Mouse (Mus musculus) embryonic facial prominence, embryonic 14.5 days (tissue): ENCODE results near the gene Edil3. TPM values are rescaled to one million over a fixed set of nuclear protein-coding genes. Genes with fewer than 3 reads are reported as not detected.

Source experiments
- ATAC-seq: fragments of 200-750 bp; cut with Nextera tagmentation; 2 replicates; pipeline ENCODE4 v1.8.0; 2017; ENCODE audit warnings: low read depth, moderate number of reproducible peaks, moderate TSS enrichment
- DNase-seq: peaks from one replicate; pipeline ENCODE4 v3.0.0-alpha.2; 2015; ENCODE audit warnings: low spot score
- H3K27ac ChIP-seq: fragments of 300-500 bp; sonication (generic); replicated peaks from 2 replicates; pipeline ENCODE4 v1.5.1; 2014; ENCODE audit warnings: low read depth, mild to moderate bottlenecking, low read length, moderate library complexity
- H3K27me3 ChIP-seq: fragments of 300-500 bp; sonication (generic); replicated peaks from 2 replicates; pipeline ENCODE4 v1.6.1; 2014; ENCODE audit warnings: low read length; ENCODE audit not compliant: control insufficient read depth, insufficient read depth
- H3K36me3 ChIP-seq: fragments of 300-500 bp; sonication (generic); 2 replicates; pipeline ENCODE4 v1.6.1; 2014; ENCODE audit warnings: low read length, mixed read lengths; ENCODE audit not compliant: control insufficient read depth, insufficient read depth
- H3K4me1 ChIP-seq: fragments of 300-500 bp; sonication (generic); 2 replicates; pipeline ENCODE4 v1.6.1; 2014; ENCODE audit warnings: antibody characterized with exemption, low read length; ENCODE audit not compliant: control insufficient read depth, insufficient read depth
- H3K4me2 ChIP-seq: fragments of 300-500 bp; sonication (generic); 2 replicates; pipeline ENCODE4 v1.6.1; 2014; ENCODE audit warnings: low read depth, mild to moderate bottlenecking, low read length, moderate library complexity, mixed read lengths
- H3K4me3 ChIP-seq: fragments of 300-500 bp; sonication (generic); 2 replicates; pipeline ENCODE4 v1.5.1; 2014; ENCODE audit warnings: low read depth, mild to moderate bottlenecking, low read length
- H3K9ac ChIP-seq: fragments of 300-500 bp; sonication (generic); 2 replicates; pipeline ENCODE4 v1.6.1; 2014; ENCODE audit warnings: low read depth, mild to moderate bottlenecking, low read length, moderate library complexity, mixed read lengths
- H3K9me3 ChIP-seq: fragments of 300-500 bp; sonication (generic); 2 replicates; pipeline ENCODE4 v1.6.1; 2016; ENCODE audit warnings: low read length; ENCODE audit not compliant: control insufficient read depth
- WGBS: fragments of 180-500 bp; shearing (Covaris S2); extraction: QIAGEN DNeasy Blood & Tissue Kit; methylation state at CpG from one replicate; pipeline ENCODE4 v1.1.7; 2014; 5-methylcytosine and 5-hydroxymethylcytosine counted together
- polyA plus RNA-seq: library from polyadenylated mRNA; unstranded; fragments of >200 nt; fragmentation: Nextera tagmentation; extraction: Ambion mirVana; gene quantifications from 2 replicates; pipeline ENCODE4 v1.2.1, GENCODE M21; 2014

Edil3 gene
- polyA plus RNA-seq, 1 experiment from 2014 or later: 17.4 TPM

DNA sequence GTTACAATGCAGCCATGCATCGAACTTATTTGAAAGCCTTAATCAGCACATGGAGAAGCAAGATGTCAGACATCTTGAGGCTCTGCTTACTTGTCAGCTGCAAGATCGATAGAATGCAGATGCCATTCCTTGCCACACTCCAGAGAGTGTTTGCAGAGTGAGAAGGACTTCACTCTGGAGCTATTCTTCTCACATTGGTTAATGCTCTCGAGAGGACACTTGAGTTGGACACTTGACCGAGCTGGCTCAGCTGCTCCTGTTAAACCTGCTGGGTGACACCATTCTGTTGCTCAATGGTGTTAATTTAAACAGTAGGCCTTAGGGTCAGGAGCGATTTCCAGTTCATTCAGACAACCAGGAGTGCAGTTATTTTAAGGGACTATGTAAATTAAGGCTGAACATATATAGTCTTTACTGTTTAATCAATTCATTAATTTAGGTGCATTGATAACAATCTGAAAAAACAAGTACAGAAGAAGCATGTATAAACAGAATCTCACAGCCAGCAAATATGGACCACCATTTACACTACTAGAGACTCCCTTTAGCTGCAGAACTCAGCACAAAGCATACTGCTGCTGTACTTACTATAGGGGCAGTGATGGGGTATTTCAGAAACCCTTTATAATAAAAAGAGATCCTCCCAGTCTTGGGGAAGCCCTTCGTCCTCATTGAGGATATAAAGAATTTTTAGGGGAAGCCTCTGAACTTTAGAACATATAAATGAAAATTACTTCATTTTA is 301.4 kb downstream of the Edil3 start:
- ATAC-seq: no peak
- 70% methylated on average over 6 of the region's 6 CpGs for WGBS
- Histone ChIP-seq H3K27me3 (no peaks in the 10 kb centered on the region), H3K9ac (no peak overlapping the region), H3K9me3 (no peaks in the 10 kb centered on the region), H3K27ac (no peak overlapping the region), H3K4me2 (no peak overlapping the region), H3K4me3 (no peak overlapping the region), H3K4me1 (no peaks in the 10 kb centered on the region), H3K36me3 (no peaks in the 10 kb centered on the region)
- DNase-seq: no peak

DNA sequence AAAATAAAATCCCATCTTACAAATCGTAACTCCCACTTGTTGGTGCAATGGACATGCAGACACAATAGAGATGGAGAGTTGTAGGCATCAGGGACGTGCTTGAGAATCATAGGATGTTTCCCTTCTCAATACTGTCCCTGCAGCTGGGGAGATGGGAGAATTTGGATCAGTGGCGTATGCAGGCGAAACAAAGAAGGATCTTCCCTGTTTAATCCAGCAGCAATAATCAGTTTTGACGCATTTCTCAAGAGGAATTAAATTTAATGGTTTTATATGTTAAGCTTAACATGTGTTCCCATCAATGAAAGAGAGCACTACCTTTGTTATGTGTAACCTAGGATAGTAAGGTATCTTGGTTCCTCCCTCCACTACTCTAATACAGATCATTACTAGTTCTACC is 302.1 kb downstream of the Edil3 start:
- H3K27me3 ChIP-seq: no peaks in the 10 kb centered on the region
- no peak overlapping the region for H3K27ac ChIP-seq
- H3K9ac ChIP-seq: no peak overlapping the region
- no peak for DNase-seq
- no peaks in the 10 kb centered on the region for H3K9me3 ChIP-seq
- H3K4me1 ChIP-seq: no peaks in the 10 kb centered on the region
- H3K4me2 ChIP-seq: no peak overlapping the region
- WGBS: 88% methylated on average over 5 of the region's 5 CpGs
- ATAC-seq: no peak
- H3K36me3 ChIP-seq: no peaks in the 10 kb centered on the region
- H3K4me3 ChIP-seq: no peak overlapping the region

GRCm38 (mm10) chr13:89146056-89146547 is 324.8 kb downstream of the Edil3 start:
- Histone ChIP-seq H3K27me3 (no peaks in the 10 kb centered on the region), H3K4me3 (no peak overlapping the region), H3K4me2 (no peak overlapping the region), H3K9ac (no peak overlapping the region), H3K4me1 (peaks cover 5% of the 10 kb centered on the region; the same call in 1 of the 2 replicates), H3K9me3 (no peaks in the 10 kb centered on the region), H3K27ac (no peak overlapping the region), H3K36me3 (no peaks in the 10 kb centered on the region)
- DNase-seq (peak; percentile 73), ATAC-seq (no peak)
- 44% methylated on average over 4 of the region's 4 CpGs for WGBS

DNA sequence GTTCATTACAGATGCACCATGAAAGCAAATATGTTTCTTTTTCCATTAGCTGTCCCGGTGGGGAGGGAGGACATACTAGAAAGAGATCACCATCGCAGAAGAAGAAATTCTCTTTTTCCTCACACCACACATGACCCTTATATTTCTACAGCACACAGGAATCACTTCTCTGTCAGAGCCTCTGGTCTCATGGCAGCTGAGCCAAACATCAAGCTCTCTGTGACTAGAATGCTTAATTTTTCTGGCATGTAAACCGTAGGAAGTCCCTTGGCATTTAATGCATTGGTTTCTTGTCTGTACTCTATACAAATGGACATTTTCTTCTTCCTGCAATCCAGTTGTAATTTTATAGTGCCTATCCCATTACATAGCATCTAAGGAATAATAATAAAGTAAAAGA is 330.6 kb downstream of the Edil3 start:
- peak; percentile 2 for DNase-seq
- 73% methylated on average over 3 of the region's 3 CpGs for WGBS
- H3K9ac ChIP-seq: no peak overlapping the region
- H3K9me3 ChIP-seq: no peaks in the 10 kb centered on the region
- H3K36me3 ChIP-seq: no peaks in the 10 kb centered on the region
- no peak overlapping the region for H3K4me3 ChIP-seq
- ATAC-seq: no peak
- no peaks in the 10 kb centered on the region for H3K27me3 ChIP-seq
- H3K4me2 ChIP-seq: no peak overlapping the region
- no peak overlapping the region for H3K27ac ChIP-seq
- H3K4me1 ChIP-seq: no peaks in the 10 kb centered on the region

DNA sequence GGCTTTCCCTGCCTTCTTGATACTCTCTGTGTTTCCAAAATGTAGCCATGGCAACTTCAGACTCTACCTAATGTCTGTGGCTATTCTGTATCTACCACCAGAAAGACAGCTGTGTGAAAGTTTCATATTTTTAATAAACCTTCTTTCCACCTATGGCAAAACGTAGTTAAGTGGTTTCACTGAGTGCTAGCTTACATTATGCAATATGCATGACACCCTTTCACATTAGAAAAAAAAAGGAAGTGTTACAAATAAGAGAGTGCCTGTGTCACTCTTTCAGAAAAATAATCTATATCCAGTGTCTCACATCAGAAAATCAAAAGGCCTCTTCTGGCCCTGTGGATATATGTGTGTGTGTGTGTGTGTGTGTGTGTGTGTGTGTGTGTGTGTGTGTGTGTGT is 346.7 kb downstream of the Edil3 start:
- H3K4me3 ChIP-seq: no peak overlapping the region
- H3K9ac ChIP-seq: no peak overlapping the region
- H3K36me3 ChIP-seq: no peaks in the 10 kb centered on the region
- ATAC-seq (no peak), DNase-seq (no peak)
- H3K9me3 ChIP-seq: no peaks in the 10 kb centered on the region
- no peak overlapping the region for H3K4me2 ChIP-seq
- H3K27me3 ChIP-seq: no peaks in the 10 kb centered on the region
- no peaks in the 10 kb centered on the region for H3K4me1 ChIP-seq
- WGBS: 64% methylated on average over 1 of the region's 1 CpGs
- H3K27ac ChIP-seq: no peak overlapping the region

- Histone ChIP-seq H3K27me3 (no peaks in the 10 kb centered on the region), H3K9ac (no peak overlapping the region), H3K4me2 (no peak overlapping the region), H3K9me3 (no peaks in the 10 kb centered on the region), H3K27ac (no peak overlapping the region), H3K4me1 (no peaks in the 10 kb centered on the region), H3K36me3 (no peaks in the 10 kb centered on the region), H3K4me3 (no peak overlapping the region)
- ATAC-seq (no peak), DNase-seq (no peak)
- 84% methylated on average over 4 of the region's 4 CpGs for WGBS
Observed at GRCm38 (mm10) chr13:89170040-89170439, 348.8 kb downstream of the Edil3 start.

DNA sequence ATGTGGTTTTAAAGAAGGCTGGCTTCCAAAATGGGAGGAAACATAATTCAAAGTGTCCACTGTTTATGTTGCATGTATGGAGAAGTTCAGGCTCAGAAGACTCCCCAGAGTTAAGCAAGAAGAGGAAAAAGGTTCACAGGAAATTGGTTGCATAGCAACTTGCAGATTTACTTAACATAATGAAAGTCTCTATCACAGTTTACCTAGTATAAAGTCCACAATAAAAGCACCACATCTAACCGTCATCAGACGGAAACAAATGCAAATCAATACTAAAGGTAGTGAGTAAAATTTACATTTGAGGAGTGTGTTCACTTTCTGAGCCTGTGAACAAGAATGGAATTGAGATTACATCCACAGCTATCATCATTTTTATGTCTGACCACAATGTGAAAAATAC is 353.9 kb downstream of the Edil3 start:
- Histone ChIP-seq H3K9me3 (no peaks in the 10 kb centered on the region), H3K4me2 (no peak overlapping the region), H3K9ac (no peak overlapping the region), H3K27ac (no peak overlapping the region), H3K4me3 (no peak overlapping the region), H3K36me3 (no peaks in the 10 kb centered on the region), H3K27me3 (no peaks in the 10 kb centered on the region), H3K4me1 (no peaks in the 10 kb centered on the region)
- ATAC-seq: no peak
- WGBS: 83% methylated on average over 2 of the region's 2 CpGs
- peak; percentile 13 for DNase-seq

- 96% methylated on average over 1 of the region's 1 CpGs for WGBS
- no peaks in the 10 kb centered on the region for H3K9me3 ChIP-seq
- no peak overlapping the region for H3K4me2 ChIP-seq
- ATAC-seq (no peak), DNase-seq (no peak)
- H3K36me3 ChIP-seq: no peaks in the 10 kb centered on the region
- no peaks in the 10 kb centered on the region for H3K27me3 ChIP-seq
- H3K4me3 ChIP-seq: no peak overlapping the region
- no peaks in the 10 kb centered on the region for H3K4me1 ChIP-seq
- H3K27ac ChIP-seq: no peak overlapping the region
- H3K9ac ChIP-seq: no peak overlapping the region
Observed at GRCm38 (mm10) chr13:89189051-89189450, 367.8 kb downstream of the Edil3 start.

DNA sequence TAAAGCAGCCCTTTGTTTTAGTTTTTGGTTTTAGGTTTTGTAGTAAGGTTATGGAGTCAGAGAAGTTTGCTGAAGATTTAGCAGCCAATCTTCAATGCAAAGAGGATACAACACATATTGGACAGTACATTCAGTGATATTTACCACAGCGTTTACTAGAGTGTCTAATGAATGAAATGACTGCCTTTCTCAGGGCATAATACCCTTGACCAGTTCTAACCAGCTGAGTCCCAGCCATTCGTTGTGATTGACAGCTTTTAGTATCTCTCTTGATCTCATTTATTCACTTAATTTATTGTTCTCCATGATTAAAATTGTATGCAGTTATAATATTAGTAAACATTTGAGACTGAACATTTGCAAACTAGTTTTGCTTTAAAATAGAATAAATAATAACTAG is 375.7 kb downstream of the Edil3 start:
- DNase-seq (no peak), ATAC-seq (no peak)
- no peak overlapping the region for H3K4me2 ChIP-seq
- no peaks in the 10 kb centered on the region for H3K9me3 ChIP-seq
- no peaks in the 10 kb centered on the region for H3K4me1 ChIP-seq
- no peaks in the 10 kb centered on the region for H3K27me3 ChIP-seq
- H3K36me3 ChIP-seq: no peaks in the 10 kb centered on the region
- H3K4me3 ChIP-seq: no peak overlapping the region
- H3K9ac ChIP-seq: no peak overlapping the region
- 66% methylated on average over 2 of the region's 2 CpGs for WGBS
- H3K27ac ChIP-seq: no peak overlapping the region
